Mouse (Mus musculus) forebrain, postnatal 0 days (tissue): ENCODE measurements at regions not wholly inside any gene's neighbourhood (a gene's known extent, or its start where the extent isn't known, plus 50 kb on each side); places are given as distances from the start of the nearest gene placed in this dataset.

Source experiments
- ATAC-seq: fragments of 200-750 bp; cut with Nextera tagmentation; 2 replicates; pipeline ENCODE4 v1.8.0; 2017; ENCODE audit warnings: mild to moderate bottlenecking, moderate library complexity
- DNase-seq: peaks from one replicate; pipeline ENCODE4 v3.0.0-alpha.2; 2015
- H3K27ac ChIP-seq: fragments of 300-500 bp; sonication (generic); 2 replicates; pipeline ENCODE4 v1.5.1; 2014; ENCODE audit warnings: low read depth, mild to moderate bottlenecking, antibody characterized with exemption, low read length, moderate library complexity, mixed read lengths
- H3K27me3 ChIP-seq: fragments of 300-500 bp; sonication (generic); 2 replicates; pipeline ENCODE4 v1.6.1; 2014; ENCODE audit warnings: mild to moderate bottlenecking, low read length, mixed read lengths; ENCODE audit not compliant: insufficient read depth
- H3K36me3 ChIP-seq: fragments of 300-500 bp; sonication (generic); 2 replicates; pipeline ENCODE4 v1.6.1; 2014; ENCODE audit warnings: mild to moderate bottlenecking, moderate library complexity; ENCODE audit not compliant: insufficient read depth
- H3K4me1 ChIP-seq: fragments of 300-500 bp; sonication (generic); 2 replicates; pipeline ENCODE4 v1.6.1; 2014; ENCODE audit warnings: antibody characterized with exemption; ENCODE audit not compliant: insufficient read depth
- H3K4me2 ChIP-seq: fragments of 300-500 bp; sonication (generic); 2 replicates; pipeline ENCODE4 v1.6.1; 2014; ENCODE audit warnings: low read depth, mild to moderate bottlenecking, moderate library complexity
- H3K4me3 ChIP-seq: fragments of 300-500 bp; sonication (generic); 2 replicates; pipeline ENCODE4 v1.5.1; 2014; ENCODE audit warnings: low read depth, low read length, mixed read lengths
- H3K9ac ChIP-seq: fragments of 300-500 bp; sonication (generic); 2 replicates; pipeline ENCODE4 v1.6.1; 2014; ENCODE audit warnings: mild to moderate bottlenecking
- H3K9me3 ChIP-seq: fragments of 300-500 bp; sonication (generic); 2 replicates; pipeline ENCODE4 v1.6.1; 2016; ENCODE audit warnings: low read length
- CTCF ChIP-seq: sonication (generic); IDR thresholded peaks from 2 replicates; pipeline ENCODE4 v1.5.1; 2016; ENCODE audit warnings: antibody characterized with exemption, control low read depth, low read depth
- WGBS: fragments of 180-500 bp; shearing (Covaris S2); extraction: QIAGEN DNeasy Blood & Tissue Kit; methylation state at CpG from one replicate; pipeline ENCODE4 v1.1.7; 2014; 5-methylcytosine and 5-hydroxymethylcytosine counted together

DNA sequence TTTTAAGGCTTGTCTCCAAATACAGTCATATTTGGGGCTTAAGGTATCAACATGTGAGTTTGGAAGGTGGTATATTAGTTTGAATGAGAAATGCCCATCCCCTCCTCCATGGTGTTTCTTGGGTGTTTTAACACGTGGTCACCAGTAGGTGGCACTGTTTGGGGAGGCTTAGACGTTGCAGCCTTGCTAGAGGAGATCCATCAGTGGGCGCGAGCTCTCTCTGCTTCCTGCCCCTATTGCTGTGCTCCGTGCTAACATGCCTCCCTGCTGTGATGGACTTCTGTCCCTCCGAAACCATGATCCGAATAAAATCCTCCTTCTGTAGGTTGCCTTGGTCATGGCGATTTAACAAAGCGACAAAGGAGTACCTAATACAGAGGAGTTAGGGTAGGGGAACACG, 183.3 kb downstream of the Barhl2 start:
- ATAC-seq (no peak), DNase-seq (no peak)
- Histone ChIP-seq H3K4me3 (no peak overlapping the region), H3K27me3 (no peaks in the 10 kb centered on the region), H3K27ac (no peak overlapping the region), H3K4me2 (no peak overlapping the region), H3K9ac (no peak overlapping the region), H3K36me3 (no peaks in the 10 kb centered on the region), H3K9me3 (no peaks in the 10 kb centered on the region), H3K4me1 (no peaks in the 10 kb centered on the region)
- TF ChIP-seq CTCF: peak; percentile 53
- 32% methylated on average over 10 of the region's 10 CpGs for WGBS

DNA sequence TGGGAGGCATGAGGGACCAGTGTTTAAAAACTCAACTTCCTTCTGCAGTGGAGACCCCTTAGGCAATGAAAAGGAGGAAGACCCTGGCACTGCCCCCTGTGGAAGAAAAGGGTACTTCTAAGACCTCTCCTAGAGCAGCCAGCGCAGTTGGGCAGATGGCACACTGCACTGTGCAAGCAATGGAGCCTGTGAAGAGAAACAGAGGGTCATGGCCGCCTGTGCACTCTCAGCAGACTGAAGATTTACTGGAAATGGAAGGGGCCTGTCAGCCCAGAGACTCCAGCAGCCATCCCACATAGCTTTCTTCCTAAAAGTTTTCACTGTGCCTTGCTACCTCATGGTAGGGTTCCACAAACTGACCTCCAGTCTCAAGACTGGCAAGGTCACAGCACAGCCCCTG, 193.4 kb downstream of the Barhl2 start:
- Histone ChIP-seq H3K4me1 (no peaks in the 10 kb centered on the region), H3K9me3 (no peaks in the 10 kb centered on the region), H3K4me2 (no peak overlapping the region), H3K27ac (no peak overlapping the region), H3K4me3 (no peak overlapping the region), H3K27me3 (no peaks in the 10 kb centered on the region), H3K9ac (no peak overlapping the region), H3K36me3 (no peaks in the 10 kb centered on the region)
- 0 out of 2 replicates have a peak, but pooled peaks have one; percentile 24 for TF ChIP-seq CTCF
- ATAC-seq: peak; percentile 55; the same call in 1 of the 2 replicates
- DNase-seq: no peak
- 65% methylated on average over 2 of the region's 2 CpGs for WGBS

DNA sequence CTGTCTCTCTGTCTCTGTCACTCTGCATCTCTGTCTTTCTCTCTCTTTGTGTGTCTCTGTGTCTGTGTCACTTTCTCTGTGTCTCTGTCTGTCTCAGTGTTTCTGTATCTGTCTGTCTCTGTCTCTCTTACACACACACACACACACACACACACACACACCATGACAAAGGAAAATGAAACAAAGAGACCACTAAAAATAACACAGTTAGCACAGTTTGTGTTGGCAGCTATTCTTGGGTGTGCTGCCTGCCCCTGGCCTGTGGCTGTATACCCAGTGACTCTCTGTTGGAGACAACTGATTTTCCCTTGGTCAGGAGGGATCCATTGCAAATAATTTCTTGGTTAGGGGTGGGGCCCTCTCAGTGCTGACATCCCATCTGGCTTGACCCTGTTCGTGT, 200.8 kb downstream of the Barhl2 start:
- H3K4me3 ChIP-seq: no peak overlapping the region
- 78% methylated on average over 1 of the region's 1 CpGs for WGBS
- no peak overlapping the region for H3K4me2 ChIP-seq
- DNase-seq (no peak), ATAC-seq (no peak)
- H3K9ac ChIP-seq: no peak overlapping the region
- no peaks in the 10 kb centered on the region for H3K9me3 ChIP-seq
- H3K27me3 ChIP-seq: no peaks in the 10 kb centered on the region
- H3K27ac ChIP-seq: no peak overlapping the region
- no peaks in the 10 kb centered on the region for H3K4me1 ChIP-seq
- no peaks in the 10 kb centered on the region for H3K36me3 ChIP-seq
- no peak for TF ChIP-seq CTCF

DNA sequence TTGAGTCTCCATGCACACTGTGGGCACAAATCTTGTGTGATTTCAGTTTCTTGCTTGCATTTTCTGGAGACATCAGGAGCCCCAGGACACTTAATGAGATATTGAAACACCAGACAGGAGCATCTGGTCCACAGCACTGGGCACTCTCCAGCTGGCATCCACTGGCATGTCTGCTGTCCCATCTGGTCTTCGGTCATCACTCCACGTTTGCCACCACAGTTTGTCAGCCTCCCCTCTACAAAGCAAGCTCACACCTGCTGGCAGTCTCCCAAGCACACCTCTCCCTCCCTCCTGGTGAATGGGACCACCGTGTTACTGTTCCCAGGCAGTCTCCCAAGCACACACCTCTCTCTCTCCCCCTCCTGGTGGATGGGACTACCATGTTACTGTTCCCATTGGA, 228.8 kb downstream of the Barhl2 start:
- DNase-seq (peak; percentile 6), ATAC-seq (no peak)
- Histone ChIP-seq H3K4me1 (no peaks in the 10 kb centered on the region), H3K27ac (no peak overlapping the region), H3K9me3 (no peaks in the 10 kb centered on the region), H3K9ac (no peak overlapping the region), H3K36me3 (no peaks in the 10 kb centered on the region), H3K27me3 (no peaks in the 10 kb centered on the region), H3K4me2 (no peak overlapping the region), H3K4me3 (no peak overlapping the region)
- no peak for TF ChIP-seq CTCF
- WGBS: 41% methylated on average over 3 of the region's 3 CpGs

DNA sequence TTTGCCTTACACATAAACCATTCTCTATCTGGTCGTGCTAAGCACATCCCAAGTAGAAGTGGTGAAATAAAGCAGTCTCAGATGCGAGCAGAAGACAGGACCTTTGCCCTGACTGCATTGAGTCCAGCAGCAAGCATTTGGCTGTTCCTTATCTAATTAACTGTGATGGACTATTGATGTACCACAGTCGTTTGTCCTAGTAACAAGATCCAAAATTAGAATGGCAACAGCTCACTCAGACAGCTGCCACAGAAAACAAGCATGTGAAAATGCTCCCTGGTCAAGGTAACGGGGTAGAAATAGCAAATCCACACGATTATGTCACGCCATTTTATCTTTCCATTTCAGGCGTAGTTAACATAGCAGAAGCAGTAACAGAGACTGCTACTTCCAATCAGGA, 233.8 kb downstream of the Barhl2 start:
- DNase-seq (no peak), ATAC-seq (no peak)
- no peaks in the 10 kb centered on the region for H3K27me3 ChIP-seq
- H3K4me1 ChIP-seq: no peaks in the 10 kb centered on the region
- H3K4me2 ChIP-seq: no peak overlapping the region
- H3K27ac ChIP-seq: no peak overlapping the region
- no peak overlapping the region for H3K4me3 ChIP-seq
- no peak overlapping the region for H3K9ac ChIP-seq
- H3K9me3 ChIP-seq: no peaks in the 10 kb centered on the region
- no peak for TF ChIP-seq CTCF
- 56% methylated on average over 7 of the region's 7 CpGs for WGBS
- no peaks in the 10 kb centered on the region for H3K36me3 ChIP-seq

DNA sequence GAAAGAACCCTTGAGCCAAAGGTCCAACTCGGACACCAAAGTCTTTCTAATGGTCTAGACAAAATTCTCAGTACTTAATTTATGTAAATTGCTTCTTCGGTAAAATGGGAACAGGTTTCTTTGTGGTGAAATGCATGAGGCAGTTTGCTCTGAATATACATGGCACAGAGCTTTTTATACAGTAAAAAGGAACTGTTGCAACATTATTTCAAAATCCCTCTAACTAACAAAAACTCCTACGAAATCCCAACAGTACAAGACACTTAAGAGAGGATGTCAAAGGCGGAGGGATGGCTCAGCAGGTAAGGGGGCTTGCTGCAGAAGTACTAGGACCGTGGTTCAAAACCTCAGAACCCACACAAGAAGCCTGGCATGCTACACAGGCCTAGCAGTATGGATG, 248.4 kb downstream of the Barhl2 start:
- TF ChIP-seq CTCF: no peak
- H3K9me3 ChIP-seq: no peaks in the 10 kb centered on the region
- H3K4me2 ChIP-seq: no peak overlapping the region
- DNase-seq (no peak), ATAC-seq (no peak)
- no peaks in the 10 kb centered on the region for H3K4me1 ChIP-seq
- H3K4me3 ChIP-seq: no peak overlapping the region
- H3K9ac ChIP-seq: no peak overlapping the region
- 63% methylated on average over 5 of the region's 5 CpGs for WGBS
- no peak overlapping the region for H3K27ac ChIP-seq
- H3K27me3 ChIP-seq: no peaks in the 10 kb centered on the region
- H3K36me3 ChIP-seq: no peaks in the 10 kb centered on the region

DNA sequence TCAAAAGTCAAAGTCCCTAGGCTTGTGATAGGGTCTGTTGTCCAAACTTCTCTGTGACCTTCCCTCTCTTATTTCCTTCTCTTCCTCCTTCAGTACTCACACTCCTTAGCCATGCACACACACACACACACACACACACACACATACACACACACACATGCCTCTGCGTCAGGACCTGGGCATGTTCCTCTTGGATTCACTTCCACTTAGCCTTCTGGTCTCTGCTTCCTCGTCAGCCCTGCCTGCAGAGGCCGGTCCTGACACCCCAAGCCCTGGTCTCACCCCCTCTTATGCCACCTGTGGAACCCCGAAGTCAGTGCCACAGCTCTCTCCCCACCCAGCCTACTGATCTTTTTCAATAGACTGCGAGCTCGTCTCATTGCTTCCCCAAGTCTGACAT, 250.3 kb downstream of the Barhl2 start:
- Histone ChIP-seq H3K27ac (no peak overlapping the region), H3K36me3 (no peaks in the 10 kb centered on the region), H3K4me1 (no peaks in the 10 kb centered on the region), H3K27me3 (no peaks in the 10 kb centered on the region), H3K4me3 (no peak overlapping the region), H3K9me3 (no peaks in the 10 kb centered on the region), H3K9ac (no peak overlapping the region), H3K4me2 (no peak overlapping the region)
- no peak for TF ChIP-seq CTCF
- no peak for ATAC-seq
- WGBS: 77% methylated on average over 6 of the region's 6 CpGs
- DNase-seq: no peak

DNA sequence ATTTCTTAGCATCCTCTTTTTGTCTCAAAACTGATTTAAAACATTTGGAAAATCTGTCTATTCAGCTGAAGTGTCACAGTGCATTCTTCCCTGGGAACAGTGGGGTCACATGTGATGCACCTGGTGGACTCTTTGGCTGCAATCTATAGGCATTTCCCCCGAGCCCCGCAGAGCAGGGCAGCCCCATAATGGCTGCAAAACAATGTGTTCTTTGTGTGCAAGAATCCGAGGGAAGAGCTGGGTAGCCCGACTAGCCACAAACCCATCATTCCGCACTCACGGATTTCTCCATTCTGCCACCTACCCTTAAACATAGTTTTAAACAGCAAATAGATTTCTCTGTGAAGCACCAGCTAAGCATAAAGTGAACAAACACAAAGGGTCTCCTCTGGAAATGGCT, 252.2 kb downstream of the Barhl2 start:
- Histone ChIP-seq H3K4me1 (no peaks in the 10 kb centered on the region), H3K27me3 (no peaks in the 10 kb centered on the region), H3K4me3 (no peak overlapping the region), H3K27ac (no peak overlapping the region), H3K36me3 (no peaks in the 10 kb centered on the region), H3K9ac (no peak overlapping the region), H3K9me3 (no peaks in the 10 kb centered on the region), H3K4me2 (0 out of 2 replicates have a peak overlapping the region, but pooled peaks have one; percentile 16)
- 6% methylated on average over 6 of the region's 6 CpGs for WGBS
- DNase-seq (peak; percentile 34), ATAC-seq (no peak)
- TF ChIP-seq CTCF: no peak
